Mouse (Mus musculus) forebrain, embryonic 12.5 days (tissue): Measurements from ENCODE around the gene Nr1h4. TPM values are rescaled to one million over a fixed set of nuclear protein-coding genes. Genes with fewer than 3 reads are reported as not detected.

ENCODE experiments used
- ATAC-seq: fragments of 200-750 bp; cut with Nextera tagmentation; 2 replicates; pipeline ENCODE4 v1.8.0; 2017; ENCODE audit warnings: moderate TSS enrichment; ENCODE audit not compliant: low FRiP score
- H3K27ac ChIP-seq: fragments of 300-500 bp; sonication (generic); 2 replicates; pipeline ENCODE4 v1.5.1; 2016; ENCODE audit warnings: mild to moderate bottlenecking
- H3K27me3 ChIP-seq: fragments of 300-500 bp; sonication (generic); 2 replicates; pipeline ENCODE4 v1.6.1; 2016; ENCODE audit warnings: mild to moderate bottlenecking
- H3K36me3 ChIP-seq: fragments of 300-500 bp; sonication (generic); replicated peaks from 2 replicates; pipeline ENCODE4 v1.6.1; 2016; ENCODE audit warnings: mild to moderate bottlenecking
- H3K4me1 ChIP-seq: fragments of 300-500 bp; sonication (generic); 2 replicates; pipeline ENCODE4 v1.6.1; 2016
- H3K4me2 ChIP-seq: fragments of 300-500 bp; sonication (generic); 2 replicates; pipeline ENCODE4 v1.6.1; 2016; ENCODE audit warnings: mild to moderate bottlenecking, moderate library complexity
- H3K4me3 ChIP-seq: fragments of 300-500 bp; sonication (generic); replicated peaks from 2 replicates; pipeline ENCODE4 v1.5.1; 2016; ENCODE audit warnings: mild to moderate bottlenecking
- H3K9ac ChIP-seq: fragments of 300-500 bp; sonication (generic); 2 replicates; pipeline ENCODE4 v1.6.1; 2016; ENCODE audit warnings: mild to moderate bottlenecking
- H3K9me3 ChIP-seq: fragments of 300-500 bp; sonication (generic); 2 replicates; pipeline ENCODE4 v1.6.1; 2016
- WGBS: fragments of 180-500 bp; shearing (Covaris S2); methylation state at CpG from one replicate; pipeline ENCODE4 v1.1.7; 2016; 5-methylcytosine and 5-hydroxymethylcytosine counted together
- polyA plus RNA-seq: library from polyadenylated mRNA; unstranded; fragments of >200 nt; fragmentation: Nextera tagmentation; extraction: Ambion mirVana; gene quantifications from 2 replicates; pipeline ENCODE4 v1.2.1, GENCODE M21; 2016

Gene Nr1h4
- polyA plus RNA-seq, 1 experiment from 2014 or later: not detected

GRCm38 (mm10) chr10:89518365-89518764 is 15.0 kb downstream of the Nr1h4 start:
- Histone ChIP-seq H3K27me3 (no peaks in the 10 kb centered on the region), H3K9ac (no peak overlapping the region), H3K4me2 (no peak overlapping the region), H3K27ac (no peak overlapping the region), H3K4me1 (no peaks in the 10 kb centered on the region), H3K4me3 (no peak overlapping the region), H3K9me3 (no peaks in the 10 kb centered on the region), H3K36me3 (no peaks in the 10 kb centered on the region)
- WGBS: 91% methylated on average over 2 of the region's 2 CpGs
- ATAC-seq: no peak

- H3K36me3 ChIP-seq: no peaks in the 10 kb centered on the region
- no peak overlapping the region for H3K4me2 ChIP-seq
- 85% methylated on average over 2 of the region's 2 CpGs for WGBS
These were observed 17.6 kb downstream of the Nr1h4 start for GRCm38 (mm10) chr10:89515813-89516212.

GRCm38 (mm10) chr10:89512562-89512961 is 20.8 kb downstream of the Nr1h4 start:
- no peak for ATAC-seq
- Histone ChIP-seq H3K27me3 (no peaks in the 10 kb centered on the region), H3K4me3 (no peak overlapping the region), H3K4me2 (no peak overlapping the region), H3K36me3 (no peaks in the 10 kb centered on the region), H3K4me1 (no peaks in the 10 kb centered on the region), H3K9me3 (no peaks in the 10 kb centered on the region), H3K9ac (no peak overlapping the region), H3K27ac (no peak overlapping the region)
- WGBS: 81% methylated on average over 6 of the region's 6 CpGs

More at GRCm38 (mm10) chr10:89515813-89516212, 17.6 kb downstream of the Nr1h4 start:
- Histone ChIP-seq H3K9me3 (no peaks in the 10 kb centered on the region), H3K4me1 (no peaks in the 10 kb centered on the region), H3K9ac (no peak overlapping the region), H3K27ac (no peak overlapping the region), H3K4me3 (no peak overlapping the region), H3K27me3 (no peaks in the 10 kb centered on the region)
- ATAC-seq: no peak

- Histone ChIP-seq H3K9me3 (no peaks in the 10 kb centered on the region), H3K4me2 (no peak overlapping the region), H3K4me3 (no peak overlapping the region), H3K27me3 (no peaks in the 10 kb centered on the region), H3K36me3 (no peaks in the 10 kb centered on the region), H3K27ac (no peak overlapping the region), H3K4me1 (no peaks in the 10 kb centered on the region), H3K9ac (no peak overlapping the region)
- no peak for ATAC-seq
- WGBS: 87% methylated on average over 2 of the region's 2 CpGs
These were observed 22.8 kb downstream of the Nr1h4 start for GRCm38 (mm10) chr10:89510547-89510946.

DNA sequence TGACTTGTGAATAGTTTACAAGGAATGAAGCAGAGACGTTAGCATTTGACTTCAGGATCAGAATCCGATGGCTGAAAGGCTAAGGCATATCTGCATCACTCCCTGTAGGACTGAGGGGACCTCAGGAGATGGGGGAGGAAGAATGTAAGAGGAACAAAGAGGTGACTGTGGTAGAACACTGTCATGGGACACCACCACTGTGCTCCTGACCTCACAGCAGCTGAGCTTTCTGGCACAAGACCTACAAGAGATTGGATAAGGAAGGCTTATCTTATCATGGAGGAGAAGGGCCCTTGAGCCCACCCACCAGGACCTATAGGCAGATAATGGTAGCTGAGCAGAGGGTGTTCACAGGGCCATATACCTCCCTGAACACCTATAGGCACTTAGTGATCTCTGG is 24.8 kb downstream of the Nr1h4 start:
- Histone ChIP-seq H3K36me3 (no peaks in the 10 kb centered on the region), H3K4me3 (no peak overlapping the region), H3K27me3 (no peaks in the 10 kb centered on the region), H3K9me3 (no peaks in the 10 kb centered on the region), H3K9ac (no peak overlapping the region), H3K27ac (no peak overlapping the region), H3K4me2 (no peak overlapping the region), H3K4me1 (no peaks in the 10 kb centered on the region)
- no peak for ATAC-seq
- 85% methylated on average over 2 of the region's 2 CpGs for WGBS

GRCm38 (mm10) chr10:89506479-89506878 is 26.9 kb downstream of the Nr1h4 start:
- H3K4me2 ChIP-seq: no peak overlapping the region
- H3K4me3 ChIP-seq: no peak overlapping the region
- H3K27ac ChIP-seq: no peak overlapping the region
- no peak overlapping the region for H3K9ac ChIP-seq
- WGBS: 91% methylated on average over 9 of the region's 9 CpGs
- H3K36me3 ChIP-seq: no peaks in the 10 kb centered on the region
- H3K4me1 ChIP-seq: no peaks in the 10 kb centered on the region
- H3K27me3 ChIP-seq: no peaks in the 10 kb centered on the region
- H3K9me3 ChIP-seq: no peaks in the 10 kb centered on the region
- ATAC-seq: no peak

- H3K9me3 ChIP-seq: no peaks in the 10 kb centered on the region
- no peak overlapping the region for H3K4me2 ChIP-seq
- 89% methylated on average over 5 of the region's 5 CpGs for WGBS
- H3K4me3 ChIP-seq: no peak overlapping the region
- no peaks in the 10 kb centered on the region for H3K27me3 ChIP-seq
- H3K36me3 ChIP-seq: no peaks in the 10 kb centered on the region
- no peaks in the 10 kb centered on the region for H3K4me1 ChIP-seq
- no peak for ATAC-seq
- H3K27ac ChIP-seq: no peak overlapping the region
- H3K9ac ChIP-seq: no peak overlapping the region
These were observed 27.8 kb downstream of the Nr1h4 start for GRCm38 (mm10) chr10:89505592-89505955.

GRCm38 (mm10) chr10:89504952-89505591 is 28.3 kb downstream of the Nr1h4 start:
- WGBS: 90% methylated on average over 10 of the region's 10 CpGs

DNA sequence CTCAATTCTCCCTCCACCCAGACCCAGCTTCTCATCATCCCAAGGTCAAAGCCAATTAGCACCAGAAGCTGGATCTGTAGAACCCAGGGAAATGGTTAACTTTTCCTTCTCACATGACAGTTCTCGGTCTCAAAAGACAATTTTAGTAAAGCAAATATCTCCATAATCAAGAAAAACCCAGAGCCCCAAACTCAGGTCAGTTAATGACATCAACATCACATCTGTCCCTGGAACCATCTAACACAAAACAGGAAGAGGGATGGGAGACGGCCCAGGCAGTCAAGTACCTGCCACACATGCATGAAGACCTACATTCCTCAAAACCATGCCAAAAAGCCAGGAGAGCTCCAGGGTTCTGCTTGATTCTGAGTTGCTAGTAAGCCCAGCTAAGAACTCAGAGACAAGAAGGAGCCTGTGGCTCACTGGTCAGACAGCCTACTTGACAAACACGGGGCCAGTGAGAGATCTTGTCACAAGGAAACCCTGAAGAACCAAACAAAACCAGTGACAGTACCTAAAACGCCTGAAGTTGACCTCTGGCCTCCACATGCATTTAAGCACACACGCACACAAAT is 30.3 kb downstream of the Nr1h4 start:
- Histone ChIP-seq H3K36me3 (no peaks in the 10 kb centered on the region), H3K4me1 (no peaks in the 10 kb centered on the region), H3K4me2 (no peak overlapping the region), H3K9me3 (no peaks in the 10 kb centered on the region), H3K27ac (no peak overlapping the region), H3K4me3 (no peak overlapping the region), H3K27me3 (no peaks in the 10 kb centered on the region), H3K9ac (no peak overlapping the region)
- no peak for ATAC-seq
- WGBS: 75% methylated on average over 5 of the region's 5 CpGs

More at GRCm38 (mm10) chr10:89504952-89505591, 28.3 kb downstream of the Nr1h4 start:
- Histone ChIP-seq H3K27me3 (no peaks in the 10 kb centered on the region), H3K4me1 (no peaks in the 10 kb centered on the region), H3K9ac (no peak overlapping the region), H3K36me3 (no peaks in the 10 kb centered on the region), H3K4me2 (no peak overlapping the region), H3K9me3 (no peaks in the 10 kb centered on the region), H3K4me3 (no peak overlapping the region), H3K27ac (no peak overlapping the region)
- no peak for ATAC-seq

DNA sequence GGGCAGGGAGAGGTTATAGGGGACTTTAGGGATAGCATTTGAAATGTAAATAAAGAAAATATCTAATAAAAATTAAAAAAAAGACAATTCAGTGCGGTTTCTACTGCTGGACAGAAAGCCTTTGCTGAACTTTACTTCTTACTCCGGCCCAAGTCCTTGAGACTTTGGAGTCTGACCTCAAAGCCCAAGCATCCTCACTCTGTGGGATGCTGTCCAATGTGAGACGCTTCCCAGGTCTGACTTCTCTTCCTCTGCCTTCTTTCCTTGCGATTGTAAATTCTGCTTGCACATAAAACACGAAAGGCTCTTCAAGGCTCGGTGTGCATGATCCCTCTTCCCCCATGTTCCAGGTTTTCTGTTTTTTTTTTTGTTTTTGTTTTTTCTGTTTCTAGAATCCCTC is 31.5 kb downstream of the Nr1h4 start:
- WGBS: 98% methylated on average over 6 of the region's 6 CpGs

GRCm38 (mm10) chr10:89495537-89495936 is 37.8 kb downstream of the Nr1h4 start:
- Histone ChIP-seq H3K36me3 (no peaks in the 10 kb centered on the region), H3K9me3 (no peaks in the 10 kb centered on the region), H3K27me3 (peaks cover 27% of the 10 kb centered on the region), H3K4me3 (no peak overlapping the region), H3K4me1 (0 out of 2 replicates have a peak, but pooled peaks cover 4% of the 10 kb centered on the region), H3K9ac (no peak overlapping the region), H3K4me2 (no peak overlapping the region), H3K27ac (no peak overlapping the region)
- 71% methylated on average over 7 of the region's 7 CpGs for WGBS
- no peak for ATAC-seq

More for the DNA sequence above, 31.5 kb downstream of the Nr1h4 start:
- Histone ChIP-seq H3K4me2 (no peak overlapping the region), H3K4me1 (no peaks in the 10 kb centered on the region), H3K9me3 (no peaks in the 10 kb centered on the region), H3K4me3 (no peak overlapping the region), H3K27ac (no peak overlapping the region), H3K27me3 (no peaks in the 10 kb centered on the region), H3K9ac (no peak overlapping the region), H3K36me3 (no peaks in the 10 kb centered on the region)
- ATAC-seq: no peak

DNA sequence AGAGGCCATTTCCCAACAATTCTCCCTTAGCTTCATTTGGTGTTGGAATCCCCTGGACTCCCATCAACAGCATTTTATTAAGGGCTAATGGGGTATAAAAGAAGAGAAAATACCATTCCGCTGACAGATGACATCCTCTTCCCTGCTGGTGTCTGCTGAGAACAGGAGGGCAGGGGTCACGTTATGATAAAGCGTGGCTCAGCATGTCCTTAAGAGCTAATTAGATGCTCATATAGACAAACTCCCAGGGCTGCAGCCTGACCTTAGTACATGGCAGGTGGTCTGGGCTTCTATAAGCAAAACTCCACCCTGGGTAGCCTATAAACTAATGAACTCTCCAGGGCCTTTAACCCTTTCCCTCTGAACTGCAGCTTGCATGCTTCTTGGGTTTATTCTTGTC is 42.1 kb downstream of the Nr1h4 start:
- WGBS: 10% methylated on average over 3 of the region's 3 CpGs
- Histone ChIP-seq H3K9me3 (no peaks in the 10 kb centered on the region), H3K27me3 (peaks cover 30% of the 10 kb centered on the region), H3K36me3 (no peaks in the 10 kb centered on the region), H3K4me2 (no peak overlapping the region), H3K9ac (no peak overlapping the region), H3K4me1 (peaks cover 15% of the 10 kb centered on the region; the same call in 1 of the 2 replicates), H3K4me3 (no peak overlapping the region), H3K27ac (no peak overlapping the region)
- ATAC-seq: peak; percentile 67

DNA sequence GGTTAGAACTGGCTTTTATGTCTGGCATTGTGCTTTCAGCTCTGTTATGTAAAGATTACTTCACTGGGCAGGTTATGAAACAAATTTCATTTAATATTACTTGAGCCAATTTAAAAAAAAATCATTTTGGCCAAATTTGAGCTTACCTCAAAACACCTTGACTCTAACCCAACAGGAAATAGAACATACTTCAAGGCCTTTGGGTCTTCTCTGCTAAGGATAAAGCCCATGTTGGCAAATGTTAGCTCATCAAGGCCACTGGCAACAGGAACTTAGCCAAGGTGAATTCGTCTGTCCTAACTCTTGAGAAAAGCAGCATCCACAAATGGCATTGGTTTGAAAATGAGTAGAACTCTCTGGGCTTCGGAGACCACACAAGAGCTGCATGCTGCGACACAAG is 43.1 kb downstream of the Nr1h4 start:
- H3K27ac ChIP-seq: no peak overlapping the region
- H3K4me3 ChIP-seq: no peak overlapping the region
- 89% methylated on average over 3 of the region's 3 CpGs for WGBS
- no peak overlapping the region for H3K4me2 ChIP-seq
- no peaks in the 10 kb centered on the region for H3K9me3 ChIP-seq
- no peak overlapping the region for H3K9ac ChIP-seq
- H3K27me3 ChIP-seq: peaks cover 25% of the 10 kb centered on the region
- peaks cover 15% of the 10 kb centered on the region; the same call in 1 of the 2 replicates for H3K4me1 ChIP-seq
- ATAC-seq: no peak
- H3K36me3 ChIP-seq: no peaks in the 10 kb centered on the region
